Mouse (Mus musculus) kidney, adult 2 months (tissue): ENCODE measurements around the gene Ttk.

ENCODE experiments used
- CTCF ChIP-seq: fragments of 200-500 bp; conservative IDR thresholded peaks from 2 replicates; pipeline ENCODE4 v1.5.1; 2011; ENCODE audit warnings: low read depth, mild to moderate bottlenecking, control low read depth, low read length, moderate library complexity, mixed read lengths; ENCODE audit not compliant: insufficient read depth, insufficient read length
- POLR2A ChIP-seq: fragments of 200-500 bp; IDR thresholded peaks from one replicate; pipeline ENCODE4 v1.6.1; 2011; ENCODE audit warnings: low read depth, low read length, control low read depth

- TF ChIP-seq CTCF: no peak
- TF ChIP-seq POLR2A: no peak
Observed at GRCm38 (mm10) chr9:83829896-83830295, 4.6 kb upstream of the Ttk start.
